Mouse (Mus musculus) lung, adult 2 months (tissue): ENCODE measurements around the gene Sycp3. TPM values are rescaled to one million over a fixed set of nuclear protein-coding genes. Genes with fewer than 3 reads are reported as not detected.

Experiments
- DNase-seq: peaks from one replicate; pipeline ENCODE4 v3.0.0; 2022
- H3K4me1 ChIP-seq: fragments of 200-500 bp; 2 replicates; pipeline ENCODE4 v1.6.1; 2011; ENCODE audit warnings: low read length; ENCODE audit not compliant: control insufficient read depth, insufficient read depth
- H3K4me3 ChIP-seq: fragments of 200-500 bp; replicated peaks from 2 replicates; pipeline ENCODE3; 2011; ENCODE audit warnings: low read depth, mild to moderate bottlenecking, control low read depth, low read length; ENCODE audit errors: extremely low read depth
- CTCF ChIP-seq: fragments of 200-500 bp; IDR thresholded peaks from 2 replicates; pipeline ENCODE4 v1.5.1; 2011; ENCODE audit warnings: mild to moderate bottlenecking, low read length, control low read depth; ENCODE audit not compliant: insufficient read depth
- POLR2A ChIP-seq: fragments of 200-500 bp; IDR thresholded peaks from 2 replicates; pipeline ENCODE4 v1.6.1; 2011; ENCODE audit warnings: low read depth, mild to moderate bottlenecking, control low read depth, low read length, borderline replicate concordance; ENCODE audit errors: extremely low read depth
- WGBS: fragments of 180-500 bp; shearing (Covaris S2); methylation state at CpG from one replicate; pipeline ENCODE4 v1.1.7; 2018; 5-methylcytosine and 5-hydroxymethylcytosine counted together
- polyA plus RNA-seq: library from polyadenylated mRNA; depleted of rRNA; stranded (reverse); fragments of >200 nt; gene quantifications from 2 replicates; pipeline ENCODE4 v1.2.3, GENCODE M21; 2012

Gene Sycp3
- polyA plus RNA-seq, 1 experiment: not detected

DNA sequence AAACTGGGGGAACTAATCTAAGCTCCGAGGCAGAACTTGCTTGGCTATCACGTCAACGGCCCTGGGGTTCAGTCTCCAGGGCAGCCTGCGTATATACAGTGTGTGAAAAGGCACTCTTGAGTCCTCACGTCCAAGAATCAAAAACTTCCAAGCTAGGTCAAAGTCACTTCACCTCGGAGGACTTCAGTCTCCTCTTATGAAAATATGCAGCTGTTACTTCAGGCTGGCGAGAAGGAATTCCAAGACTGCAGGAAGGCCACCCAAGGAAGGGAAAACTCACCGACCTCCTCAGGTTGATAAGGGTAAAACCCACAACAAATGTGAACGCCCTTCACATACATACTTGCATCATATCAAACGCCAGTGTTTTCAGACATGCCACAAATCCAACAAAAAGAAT lies 42.0 kb downstream of the Sycp3 start:
- TF ChIP-seq POLR2A (no peak), CTCF (no peak)
- Histone ChIP-seq H3K4me3 (no peak overlapping the region), H3K4me1 (peaks cover 7% of the 10 kb centered on the region)
- DNase-seq: no peak
- WGBS: 47% methylated on average over 10 of the region's 10 CpGs

GRCm38 (mm10) chr10:88501886-88502765 lies 42.8 kb downstream of the Sycp3 start:
- DNase-seq: peak; percentile 30

DNA sequence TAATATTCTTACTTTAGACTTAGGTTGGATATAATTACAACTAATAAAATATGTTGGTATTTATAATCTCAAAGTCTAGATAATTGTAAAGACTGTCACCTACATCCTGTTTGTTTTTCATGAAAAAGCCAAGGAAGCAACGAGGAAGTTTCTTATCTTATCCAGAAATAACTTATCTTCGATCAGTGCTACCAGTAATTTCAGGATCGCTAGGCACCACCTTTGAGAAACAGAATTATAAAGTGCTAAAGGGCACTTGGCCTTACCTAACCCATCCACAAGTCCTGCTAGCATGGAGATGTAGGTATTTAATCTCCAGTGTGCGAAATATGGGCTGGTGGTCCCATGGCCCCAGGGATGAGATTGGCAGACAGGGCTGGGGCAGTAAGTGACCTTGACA lies 43.5 kb downstream of the Sycp3 start:
- WGBS: 21% methylated on average over 4 of the region's 4 CpGs
- TF ChIP-seq POLR2A: no peak
- TF ChIP-seq CTCF: no peak
- no peak for DNase-seq
- Histone ChIP-seq H3K4me3 (peak overlapping the region; percentile 97), H3K4me1 (peaks cover 7% of the 10 kb centered on the region)

More at GRCm38 (mm10) chr10:88501886-88502765, 42.8 kb downstream of the Sycp3 start:
- Histone ChIP-seq H3K4me1 (peaks cover 7% of the 10 kb centered on the region), H3K4me3 (peak overlapping the region; percentile 97)
- no peak for TF ChIP-seq CTCF
- no peak for TF ChIP-seq POLR2A
- 55% methylated on average over 13 of the region's 13 CpGs for WGBS

DNA sequence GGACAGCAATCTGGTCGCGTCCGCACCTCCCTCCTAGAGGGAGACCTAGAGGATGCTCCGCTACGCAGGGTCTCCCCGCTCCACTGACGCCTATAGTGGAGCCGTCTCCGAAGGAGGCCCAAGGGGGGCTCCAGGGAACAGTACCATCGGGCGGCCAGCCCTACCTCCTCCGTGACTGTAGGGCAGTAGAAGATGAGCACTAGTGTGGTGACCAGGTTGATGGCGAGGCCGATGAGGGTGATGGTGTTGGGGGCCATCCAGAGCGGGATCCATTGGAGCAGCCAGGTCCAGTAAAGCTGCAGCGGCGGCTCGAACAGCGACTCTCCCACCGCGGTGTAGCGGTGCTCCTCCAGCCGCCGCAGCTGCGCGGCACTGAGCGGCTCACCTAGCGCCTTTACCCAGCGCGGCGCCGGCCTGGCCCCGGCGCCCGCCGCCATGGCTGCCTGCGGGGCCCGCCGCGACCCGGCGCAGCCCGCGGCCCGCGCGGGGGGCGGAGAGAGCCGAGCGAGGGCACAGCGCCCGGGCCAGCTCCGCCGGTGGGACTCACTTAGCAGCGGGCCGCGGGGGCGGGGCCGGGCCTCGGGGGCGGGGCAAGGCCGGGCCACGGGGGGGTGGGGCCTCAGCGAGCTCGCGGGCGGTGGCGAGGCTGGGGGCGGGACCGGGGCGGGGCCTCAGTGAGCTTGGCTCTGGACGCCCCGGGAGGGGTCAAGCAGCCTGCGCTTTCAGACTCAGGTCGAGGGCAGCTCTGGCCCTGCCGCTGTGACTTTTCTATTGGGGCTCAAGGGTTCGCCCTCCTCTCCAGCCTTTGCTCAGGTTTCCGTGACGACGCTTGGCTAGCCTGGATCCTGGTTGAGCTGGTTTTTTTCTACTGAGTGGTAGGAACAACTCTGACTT lies 44.3 kb downstream of the Sycp3 start, which contains the start of gene Chpt1:
Chpt1 (minus strand) TSS at position 653 of the 894 bp plus-strand sequence.
- peak; percentile 79 for DNase-seq
- no peak for TF ChIP-seq CTCF
- TF ChIP-seq POLR2A: peak; percentile 85; the same call in 1 of the 2 replicates

GRCm38 (mm10) chr10:88504481-88504880 lies 45.1 kb downstream of the Sycp3 start:
- DNase-seq: no peak

More for the DNA sequence above, 44.3 kb downstream of the Sycp3 start, which contains the start of gene Chpt1:
- Histone ChIP-seq H3K4me3 (peak within 1 kb of the TSS; percentile 97), H3K4me1 (peaks cover 7% of the 10 kb centered on the region)
- WGBS: 1% methylated on average over 62 of the region's 80 CpGs

GRCm38 (mm10) chr10:88505256-88505655 lies 45.9 kb downstream of the Sycp3 start:
- no peak for DNase-seq
- TF ChIP-seq CTCF (no peak), POLR2A (no peak)
- Histone ChIP-seq H3K4me1 (peaks cover 7% of the 10 kb centered on the region), H3K4me3 (no peak overlapping the region)
- 58% methylated on average over 5 of the region's 5 CpGs for WGBS

More at GRCm38 (mm10) chr10:88504481-88504880, 45.1 kb downstream of the Sycp3 start:
- Histone ChIP-seq H3K4me1 (peaks cover 7% of the 10 kb centered on the region), H3K4me3 (no peak overlapping the region)
- WGBS: 49% methylated on average over 3 of the region's 3 CpGs
- TF ChIP-seq CTCF (no peak), POLR2A (no peak)

DNA sequence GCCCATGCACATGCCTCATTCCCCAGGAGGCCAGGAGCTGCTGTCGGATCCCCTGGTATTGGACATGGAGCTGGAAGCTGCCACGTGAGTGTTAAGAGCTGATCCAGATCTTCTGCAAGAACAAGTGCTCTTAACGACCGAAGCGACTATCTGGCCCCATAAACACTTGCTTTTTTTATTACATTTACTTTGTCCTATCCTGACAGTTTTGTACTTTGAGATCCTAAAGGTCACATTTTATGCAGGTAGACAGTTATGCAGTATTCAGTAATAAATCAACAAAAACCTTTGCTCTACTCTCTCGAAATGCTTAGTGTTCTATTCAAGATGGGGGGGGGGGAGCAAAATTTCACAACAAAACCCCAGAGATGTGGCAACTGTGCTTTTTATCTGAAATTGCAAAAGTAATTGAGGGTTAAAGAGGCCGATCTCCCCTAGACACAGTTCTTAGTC lies 48.3 kb downstream of the Sycp3 start:
- Histone ChIP-seq H3K4me3 (no peak overlapping the region), H3K4me1 (peaks cover 5% of the 10 kb centered on the region)
- DNase-seq: no peak
- WGBS: 65% methylated on average over 7 of the region's 7 CpGs
- TF ChIP-seq POLR2A (no peak), CTCF (no peak)

DNA sequence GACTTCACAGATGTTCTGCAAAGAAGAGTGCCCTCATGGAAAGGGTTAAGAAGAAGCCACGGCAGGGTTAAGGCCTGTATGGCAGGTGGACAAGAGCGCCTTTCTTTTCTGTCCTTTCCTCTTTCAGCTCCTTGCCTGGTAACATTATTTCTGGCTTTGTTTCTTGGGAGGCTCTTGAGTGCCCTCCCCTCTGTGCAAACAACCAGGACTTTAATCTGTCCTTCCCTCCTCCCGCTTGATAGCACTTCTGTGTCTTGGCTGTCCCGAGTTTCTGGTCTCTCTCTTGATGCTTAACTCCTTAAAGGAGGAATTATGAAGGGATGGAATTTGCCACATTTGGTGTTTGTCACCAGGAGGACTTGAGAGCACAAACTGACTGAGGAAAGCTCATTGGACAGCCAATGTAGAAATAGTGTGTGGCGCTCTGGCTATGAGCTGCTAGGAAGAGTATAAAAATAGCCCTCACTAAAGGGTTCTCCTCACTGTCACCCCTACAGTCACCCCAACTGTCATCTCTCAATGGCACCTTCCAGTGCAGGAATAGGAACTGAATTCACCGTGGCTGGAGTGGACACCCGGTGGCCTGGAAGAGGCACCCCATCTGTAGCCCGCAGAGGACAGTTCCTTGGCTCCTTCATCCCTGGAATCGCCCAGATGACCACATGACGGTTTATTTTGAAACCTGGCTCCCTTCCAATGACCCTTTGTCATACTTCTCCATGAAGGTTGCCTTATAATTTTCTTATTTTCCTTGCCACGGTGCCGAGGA lies 51.3 kb downstream of the Sycp3 start:
- no peak for TF ChIP-seq CTCF
- no peak for TF ChIP-seq POLR2A
- H3K4me3 ChIP-seq: no peak overlapping the region

DNA sequence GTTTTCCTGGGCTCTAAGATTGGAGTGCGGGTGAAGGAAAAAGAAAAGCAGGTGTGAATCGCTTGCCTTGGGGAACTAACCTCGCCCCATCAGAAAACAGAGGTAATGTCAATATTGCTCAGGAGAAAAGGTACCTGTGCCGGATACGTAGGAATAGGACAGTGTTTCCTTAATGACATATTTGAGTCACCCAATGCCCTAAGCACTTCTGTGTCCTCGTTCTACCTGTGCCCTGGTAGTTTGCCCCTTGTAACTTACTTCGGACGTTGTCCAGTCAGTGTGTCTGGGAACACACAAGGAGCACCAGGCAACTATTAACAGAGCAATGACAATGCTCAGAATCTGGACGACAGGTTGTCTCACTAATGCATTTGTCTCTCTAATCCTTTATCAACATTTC lies 52.0 kb downstream of the Sycp3 start:
- WGBS: 67% methylated on average over 9 of the region's 9 CpGs
- H3K4me1 ChIP-seq: no peaks in the 10 kb centered on the region
- TF ChIP-seq CTCF (no peak), POLR2A (no peak)
- no peak for DNase-seq
- H3K4me3 ChIP-seq: no peak overlapping the region

More for the DNA sequence above, 51.3 kb downstream of the Sycp3 start:
- 46% methylated on average over 12 of the region's 12 CpGs for WGBS
- H3K4me1 ChIP-seq: no peaks in the 10 kb centered on the region
- peak; percentile 27 for DNase-seq
